Mouse (Mus musculus) activated CD4-positive, CD25-positive, alpha-beta regulatory T cell (primary cell): ENCODE measurements around the gene Pkp4. TPM values are rescaled to one million over a fixed set of nuclear protein-coding genes. Genes with fewer than 3 reads are reported as not detected.

Experiments used
- polyA plus RNA-seq, 2 experiments: library from polyadenylated mRNA; unstranded; fragments of 100-300 nt; shearing (Covaris generic); gene quantifications; one replicate each; pipeline ENCODE4 v1.2.1; 2017

Gene Pkp4
- polyA plus RNA-seq, result 1 to 10 TPM; 5.5 to 7.2 TPM

DNA sequence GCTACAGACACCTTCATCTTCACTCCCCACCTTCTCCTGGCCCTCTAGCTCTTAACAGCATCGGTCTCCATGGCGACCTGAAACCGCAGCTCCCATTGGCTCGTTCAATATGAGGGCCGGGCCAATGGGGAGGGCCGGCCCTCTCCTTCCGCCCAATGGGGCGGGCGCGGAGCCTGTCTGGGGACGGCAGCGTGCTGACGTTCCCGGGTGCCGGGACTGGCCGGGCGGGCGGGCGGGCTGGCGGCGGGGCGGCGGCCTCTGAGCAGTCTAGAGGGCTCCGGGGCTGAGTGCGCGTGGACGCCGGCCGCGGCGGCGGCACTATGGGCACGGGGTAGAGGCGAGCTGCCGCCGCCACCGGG, at the start of gene Pkp4, which contains the start of gene Ccdc148:
Gene Pkp4, plus strand, starts transcription at position 246 of the 359 bp plus-strand sequence.
Gene Ccdc148, minus strand, starts transcription at position 79 of the 359 bp plus-strand sequence.

Other genes starting within 250 kb of the Pkp4 start
- under 1 TPM; 0.04 to 0.60 TPM for gene Ccdc148, start 167 bp upstream of the Pkp4 start, polyA plus RNA-seq